Mouse (Mus musculus): Measurements from ENCODE around the gene Ssr2. TPM values are rescaled to one million over a fixed set of nuclear protein-coding genes. Genes with fewer than 3 reads are reported as not detected.
"Not testable (repeated sequence)": the region's sequence is repeated elsewhere in the genome, so short reads cannot be mapped to it uniquely, and the experiment has no call there.

Gene Ssr2
- total RNA-seq, 2 experiments from 2014 or later, result 90.4 to 94.5 TPM

DNA sequence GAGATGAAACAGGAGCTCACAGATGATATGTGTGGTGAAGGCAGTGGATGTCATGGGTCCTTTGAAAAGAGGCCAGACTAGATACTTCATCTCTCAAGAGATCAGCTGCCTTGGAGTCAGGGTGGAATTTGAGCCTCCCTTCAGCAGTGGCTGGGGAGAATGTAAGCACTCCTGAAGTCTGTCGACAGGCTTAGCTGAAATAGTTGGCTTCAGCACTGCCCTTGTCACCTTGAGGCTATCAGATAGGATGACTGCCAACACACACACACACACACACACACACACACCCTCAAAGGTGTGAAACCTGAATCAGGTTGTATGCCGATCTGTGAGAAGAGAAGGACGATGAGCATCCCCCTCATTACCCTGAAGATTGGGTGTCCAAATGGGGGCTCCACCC is 15.4 kb downstream of the Ssr2 start:
- intact Hi-C loops (cut with DNase I), result loop anchor here (5.0 kb wide), 1 partner anchor 146 kb away; no protein-coding TSS in a partner anchor
- no peak for DNase-seq (ENCODE audit: low spot score in 2 of 2)

DNA sequence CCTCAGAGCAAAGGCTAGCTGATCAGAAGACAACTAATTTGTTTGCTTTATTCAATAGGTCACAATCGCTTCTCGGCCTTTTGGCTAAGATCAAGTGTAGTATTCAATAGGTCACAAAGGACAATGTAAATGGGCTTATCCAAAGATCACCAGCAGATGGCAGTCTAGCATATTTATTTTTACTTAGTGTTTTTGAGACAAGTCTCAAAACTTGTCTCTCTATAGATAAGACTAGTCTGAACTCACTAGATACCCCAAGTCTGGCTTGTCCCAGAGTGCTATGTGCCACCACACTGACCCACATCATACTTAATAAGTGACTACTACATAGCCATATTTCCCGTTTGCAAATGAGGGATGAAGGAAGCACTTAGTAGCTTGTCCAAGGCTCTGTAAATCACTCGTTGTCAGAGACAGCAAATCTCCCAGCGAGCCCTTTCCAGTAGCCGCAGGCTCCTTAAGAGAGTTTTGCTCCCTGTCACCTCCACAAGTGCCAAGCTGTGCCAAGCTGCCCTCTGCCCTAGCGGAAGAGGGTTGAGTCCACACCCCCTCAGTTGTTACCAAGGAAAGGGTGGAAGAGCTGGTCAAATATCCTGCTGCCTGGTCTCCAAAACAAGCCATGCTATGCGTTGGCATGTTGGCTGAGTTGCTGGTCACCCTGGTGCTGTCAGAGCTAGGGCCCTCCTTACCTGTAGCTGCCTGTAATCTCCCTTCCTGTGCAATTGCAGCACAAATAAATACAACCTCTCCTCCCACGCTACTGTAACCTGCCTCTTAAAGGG is 16.5 kb downstream of the Ssr2 start:
- intact Hi-C loops (cut with DNase I), result loop anchor here (5.0 kb wide), 1 partner anchor 145 kb away; no protein-coding TSS in a partner anchor
- no peak for DNase-seq (ENCODE audit: low spot score in 2 of 2)

DNA sequence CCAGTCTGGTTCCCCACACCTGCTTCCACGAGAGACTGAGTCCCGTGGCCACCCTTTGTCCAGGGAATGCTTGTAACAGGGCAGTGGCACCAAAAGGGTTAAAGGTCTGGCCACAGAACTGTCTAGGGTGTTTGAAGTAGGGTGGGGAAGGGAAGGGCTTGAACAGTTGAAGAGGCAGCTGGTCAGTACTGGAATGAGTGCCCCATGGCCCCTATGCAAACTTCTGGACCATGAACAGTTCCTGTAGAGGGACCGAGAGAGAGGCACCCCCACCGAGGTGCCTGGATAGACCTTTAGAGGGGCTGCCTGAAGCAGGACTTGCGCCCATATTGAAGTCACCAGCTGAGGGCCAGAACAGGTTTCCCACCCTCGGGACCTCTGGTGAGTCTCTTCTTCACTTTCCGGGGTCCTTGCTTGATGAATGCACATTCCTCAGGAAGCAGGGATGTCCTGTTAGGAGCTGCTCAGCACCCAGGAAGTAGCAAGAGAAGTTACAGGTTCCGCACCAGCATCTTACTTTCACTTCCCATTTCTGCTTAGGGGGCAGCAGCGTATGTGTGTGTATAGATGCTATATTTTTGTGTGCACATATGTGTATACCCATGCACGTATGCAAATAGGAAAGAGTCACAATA is 17.4 kb downstream of the Ssr2 start:
- no peak for DNase-seq (ENCODE audit: low spot score in 2 of 2)
- intact Hi-C loops (cut with DNase I), result loop anchor here (5.0 kb wide), 1 partner anchor 144 kb away; no protein-coding TSS in a partner anchor

GRCm38 (mm10) chr3:88593893-88594580 is 18.4 kb downstream of the Ssr2 start:
- intact Hi-C loops (cut with DNase I), result loop anchor here (5.0 kb wide), 1 partner anchor 143 kb away; no protein-coding TSS in a partner anchor
- no peak for DNase-seq (ENCODE audit: low spot score in 2 of 2)

DNA sequence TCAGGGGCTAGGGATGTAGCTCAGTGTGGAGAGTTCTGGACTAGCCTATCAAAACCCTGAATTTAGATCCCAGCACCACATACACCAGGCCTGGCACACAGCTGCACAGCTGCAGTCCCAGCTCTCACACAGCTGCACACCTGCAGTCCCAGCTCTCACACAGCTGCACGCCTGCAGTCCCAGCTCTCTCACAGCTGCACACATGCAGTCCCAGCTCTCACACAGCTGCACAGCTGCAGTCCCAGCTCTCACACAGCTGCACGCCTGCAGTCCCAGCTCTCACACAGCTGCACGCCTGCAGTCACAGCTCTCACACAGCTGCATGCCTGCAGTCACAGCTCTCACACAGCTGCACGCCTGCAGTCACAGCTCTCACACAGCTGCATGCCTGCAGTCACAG is 20.9 kb downstream of the Ssr2 start:
- DNase-seq (ENCODE audit: low spot score in 2 of 2); intact Hi-C loops (cut with DNase I): not testable (repeated sequence)

DNA sequence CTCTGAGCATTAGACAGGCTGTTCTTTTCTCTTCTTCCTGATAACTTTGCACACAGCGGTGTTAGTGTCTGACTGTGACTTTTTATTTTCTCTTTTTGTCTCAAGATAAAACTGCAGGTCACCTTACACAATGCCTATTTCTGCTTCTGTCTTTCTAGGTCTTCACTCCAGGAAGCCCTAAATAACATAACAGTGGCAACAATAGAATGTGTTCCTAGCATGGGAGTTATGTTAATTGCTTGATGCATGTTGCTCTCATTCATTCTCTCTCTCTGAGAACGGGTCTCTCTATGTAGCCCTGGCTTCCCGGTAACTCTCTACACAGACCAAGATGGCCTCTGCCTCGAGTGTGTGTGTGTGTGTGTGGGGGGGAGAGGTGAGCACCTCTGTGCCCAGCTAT is 26.8 kb downstream of the Ssr2 start:
- intact Hi-C loops (cut with DNase I), result no loop called here
- DNase-seq (ENCODE audit: low spot score in 2 of 2), result no peak

DNA sequence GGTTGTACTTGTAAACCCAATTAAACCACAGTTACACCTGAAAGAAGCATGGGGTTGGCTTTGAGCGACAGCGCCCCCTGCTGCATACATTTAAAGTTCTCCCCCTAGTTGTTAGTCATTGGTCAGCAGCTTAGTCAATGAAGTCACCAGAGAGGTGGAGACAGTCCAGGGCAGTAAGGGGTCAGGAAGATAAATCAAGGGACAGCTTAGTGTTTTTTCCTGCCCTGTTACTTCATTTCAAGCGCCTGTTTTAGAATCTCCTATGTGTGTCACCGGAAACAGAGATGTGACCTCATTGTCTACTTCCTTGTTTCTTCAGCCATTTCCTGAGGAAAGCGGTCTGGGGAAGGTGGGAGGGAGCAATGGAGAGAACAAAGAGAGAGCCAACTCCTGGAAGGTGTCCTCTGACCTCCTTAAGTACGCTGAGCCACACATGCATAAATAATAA is 28.1 kb downstream of the Ssr2 start:
- intact Hi-C loops (cut with DNase I), result no loop called here
- DNase-seq (ENCODE audit: low spot score in 2 of 2), result peak in 1 of 2 experiments; percentile 36

DNA sequence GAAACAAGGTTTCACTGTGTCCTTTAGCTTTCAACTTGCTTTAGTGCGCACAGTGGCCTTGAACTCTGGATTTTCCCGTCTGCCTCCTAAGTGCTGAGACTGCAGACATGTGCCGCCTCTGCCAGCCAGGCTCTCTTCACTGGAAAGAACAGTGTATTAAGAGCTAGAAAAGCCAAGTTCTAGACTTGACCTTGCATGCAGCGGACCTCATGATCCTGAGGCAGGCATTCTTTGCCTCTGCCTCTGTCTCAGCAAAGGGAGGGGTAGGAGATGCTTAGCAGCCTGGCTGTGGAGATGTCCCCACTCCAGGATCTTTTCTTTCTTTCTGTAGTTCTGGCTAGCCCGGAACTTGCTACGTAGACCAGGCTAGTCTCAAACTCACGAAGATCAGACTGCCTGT is 29.2 kb downstream of the Ssr2 start:
- intact Hi-C loops (cut with DNase I), result no loop called here
- DNase-seq (ENCODE audit: low spot score in 2 of 2), result no peak

DNA sequence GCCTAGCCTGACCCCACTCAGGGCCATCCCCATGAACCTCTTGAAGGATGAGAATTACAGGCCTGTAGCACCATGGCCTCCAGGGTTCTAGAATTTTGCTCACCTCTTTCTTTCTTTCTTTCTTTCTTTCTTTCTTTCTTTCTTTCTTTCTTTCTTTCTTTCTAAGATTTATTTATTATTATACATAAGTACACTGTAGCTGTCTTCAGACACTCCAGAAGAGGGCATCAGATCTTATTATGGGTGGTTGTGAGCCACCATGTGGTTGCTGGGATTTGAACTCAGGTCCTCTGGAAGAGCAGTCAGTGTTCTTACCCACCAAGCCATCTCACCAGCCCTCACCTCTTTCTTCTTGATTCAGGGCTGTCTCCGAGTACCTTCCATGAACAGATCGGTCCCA is 30.0 kb downstream of the Ssr2 start, which contains the start of gene Arhgef2:
Arhgef2 (plus strand) TSS at position 301 of the 400 bp plus-strand sequence.
- intact Hi-C loops (cut with DNase I); DNase-seq (ENCODE audit: low spot score in 2 of 2): not testable (repeated sequence)

DNA sequence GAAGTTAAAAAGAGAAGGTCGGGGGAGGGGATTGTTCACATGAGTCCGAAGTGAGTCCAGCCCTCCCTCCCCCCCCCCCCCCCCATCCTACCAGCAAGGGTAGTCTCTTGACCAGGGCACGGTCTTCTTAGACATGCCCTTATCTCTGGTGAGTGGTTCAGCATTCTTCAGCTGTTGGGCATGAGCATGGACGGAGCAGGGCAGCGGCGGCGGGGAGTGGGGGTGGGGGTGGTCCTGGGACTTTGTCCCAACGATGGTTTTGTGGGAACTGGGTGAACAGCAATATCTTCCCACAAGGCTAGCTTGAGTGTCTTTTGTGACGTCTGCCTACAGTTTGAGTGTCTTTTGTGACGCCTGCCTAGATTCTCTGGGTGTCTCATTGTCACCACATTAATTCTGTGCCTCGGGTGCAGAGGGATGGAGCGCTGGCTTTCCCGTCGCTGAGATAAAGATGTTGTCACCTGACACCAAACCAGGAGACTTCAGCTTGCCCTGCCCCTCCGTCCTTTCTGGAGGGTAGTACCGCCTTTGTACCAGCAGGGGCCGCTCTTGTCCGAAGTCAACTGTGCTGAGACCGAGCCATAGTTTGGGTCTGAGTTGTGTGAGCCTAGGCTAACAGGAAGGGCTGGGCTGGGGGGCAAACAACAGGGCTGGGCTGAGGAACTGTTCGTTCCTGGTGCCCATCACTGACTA is 31.5 kb downstream of the Ssr2 start:
- intact Hi-C loops (cut with DNase I), result no loop called here
- DNase-seq (ENCODE audit: low spot score in 2 of 2), result peak; percentile 87 to 89

DNA sequence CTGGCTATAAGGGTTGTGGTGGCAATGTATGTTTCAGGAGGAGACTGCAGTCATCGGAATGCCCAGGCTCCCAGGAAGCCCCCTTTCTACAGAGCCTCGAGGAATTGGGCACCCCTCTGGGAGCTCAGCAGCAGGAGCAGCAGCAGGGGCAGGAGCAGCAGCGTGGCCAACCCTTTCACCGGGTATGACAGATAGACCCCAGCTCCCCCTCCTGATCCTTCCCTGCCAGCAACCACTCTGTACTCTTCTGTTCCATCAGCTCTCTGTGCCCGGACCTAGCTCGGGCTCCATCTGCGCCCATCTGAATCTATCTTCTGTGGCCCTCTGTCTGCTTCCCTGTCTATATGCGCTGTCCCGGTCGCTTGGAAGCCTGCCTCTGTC is 32.1 kb downstream of the Ssr2 start:
- DNase-seq (ENCODE audit: low spot score in 2 of 2), result no peak
- intact Hi-C loops (cut with DNase I), result loop anchor here (1.0 kb wide), 1 partner anchor 31 kb away; no protein-coding TSS in a partner anchor

GRCm38 (mm10) chr3:88609066-88609465 is 33.4 kb downstream of the Ssr2 start:
- DNase-seq (ENCODE audit: low spot score in 2 of 2), result no peak
- intact Hi-C loops (cut with DNase I), result no loop called here

- intact Hi-C loops (cut with DNase I), result no loop called here
- no peak for DNase-seq (ENCODE audit: low spot score in 2 of 2)
Observed at GRCm38 (mm10) chr3:88614418-88614817, 38.7 kb downstream of the Ssr2 start.

GRCm38 (mm10) chr3:88615117-88615516 is 39.4 kb downstream of the Ssr2 start:
- no peak for DNase-seq (ENCODE audit: low spot score in 2 of 2)
- intact Hi-C loops (cut with DNase I), result no loop called here

- DNase-seq (ENCODE audit: low spot score in 2 of 2), result no peak
- intact Hi-C loops (cut with DNase I), result no loop called here
Observed at GRCm38 (mm10) chr3:88615902-88616391, 40.3 kb downstream of the Ssr2 start.

GRCm38 (mm10) chr3:88616951-88617500 is 41.4 kb downstream of the Ssr2 start:
- intact Hi-C loops (cut with DNase I), result no loop called here
- no peak for DNase-seq (ENCODE audit: low spot score in 2 of 2)

DNA sequence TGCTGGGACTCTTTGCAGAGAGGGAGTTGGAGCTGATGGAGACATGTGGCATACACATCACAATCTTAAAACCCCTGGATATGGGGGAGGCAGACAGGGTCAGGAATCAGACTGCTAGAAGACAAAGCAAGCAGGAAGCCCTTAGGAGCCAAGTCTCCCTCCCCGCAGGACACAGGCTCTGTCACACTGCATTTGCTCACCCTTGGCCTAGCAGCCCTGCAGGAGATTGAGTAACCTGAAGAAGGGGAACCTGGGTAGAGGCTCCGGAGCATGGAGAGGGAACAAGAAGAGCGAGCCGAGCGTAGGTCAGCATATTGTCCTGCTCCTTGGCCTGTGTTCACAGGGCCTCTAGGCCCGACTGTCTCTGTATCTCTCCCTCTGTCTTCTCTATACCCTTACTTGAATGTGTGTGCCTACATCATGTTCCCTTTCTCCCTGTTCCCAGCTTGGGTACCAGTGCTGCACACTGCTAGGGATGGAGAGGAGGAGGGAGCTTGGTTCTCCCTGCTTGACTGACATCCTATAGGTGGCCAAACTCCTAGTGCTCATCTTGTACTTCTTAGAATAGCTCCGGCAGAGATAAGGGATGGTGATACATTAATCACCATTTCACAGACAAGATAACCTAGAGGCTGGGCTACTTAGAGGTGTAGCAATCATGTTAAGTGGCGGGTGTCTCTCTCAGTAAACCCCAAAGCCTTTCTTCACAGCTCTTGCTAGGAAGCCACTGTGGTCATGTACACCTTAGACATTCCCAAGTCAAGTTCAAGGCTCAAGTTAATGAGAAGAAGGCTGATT is 42.6 kb downstream of the Ssr2 start:
- intact Hi-C loops (cut with DNase I), result no loop called here
- no peak for DNase-seq (ENCODE audit: low spot score in 2 of 2)
